Mouse (Mus musculus): Measurements from ENCODE around the gene 4930572O03Rik. TPM values are rescaled to one million over a fixed set of nuclear protein-coding genes. Genes with fewer than 3 reads are reported as not detected.
"Not testable (repeated sequence)": the region's sequence is repeated elsewhere in the genome, so short reads cannot be mapped to it uniquely, and the experiment has no call there.

Gene 4930572O03Rik
- polyA plus RNA-seq (2014; fragmentation: Nextera tagmentation; extraction: Ambion mirVana): not detected in 2 replicates

- H3K4me2 ChIP-seq; H3K9ac ChIP-seq (ENCODE audit: low read length); H3K4me3 ChIP-seq (ENCODE audit: low read depth, low read length); H3K4me1 ChIP-seq (ENCODE audit: control insufficient read depth, insufficient read depth, low read length); H3K9me3 ChIP-seq (ENCODE audit: control insufficient read depth, low read length); H3K27ac ChIP-seq (ENCODE audit: low read depth, low read length); H3K27me3 ChIP-seq (ENCODE audit: control insufficient read depth, insufficient read depth, low read length); ATAC-seq (ENCODE audit: low FRiP score); H3K36me3 ChIP-seq (ENCODE audit: control insufficient read depth, insufficient read depth, low read length): not testable (repeated sequence)
- WGBS: 74% methylated on average over 1 of the region's 1 CpGs
- DNase-seq (ENCODE audit: low spot score, missing footprints): peak; percentile 1
These were observed at the start of gene 4930572O03Rik for GRCm38 (mm10) chr5:15656959-15657358. Gene 4930572O03Rik, minus strand, starts transcription at chr5:15657059.

GRCm38 (mm10) chr5:15702891-15703290 is 46.0 kb upstream of the 4930572O03Rik start:
- not testable (repeated sequence) for H3K27ac ChIP-seq (ENCODE audit: low read depth, low read length); H3K4me1 ChIP-seq (ENCODE audit: control insufficient read depth, insufficient read depth, low read length); H3K9ac ChIP-seq (ENCODE audit: low read length); ATAC-seq (ENCODE audit: low FRiP score); H3K9me3 ChIP-seq (ENCODE audit: control insufficient read depth, low read length); H3K36me3 ChIP-seq (ENCODE audit: control insufficient read depth, insufficient read depth, low read length); H3K4me3 ChIP-seq (ENCODE audit: low read depth, low read length); H3K27me3 ChIP-seq (ENCODE audit: control insufficient read depth, insufficient read depth, low read length); H3K4me2 ChIP-seq
- WGBS: 22% methylated on average over 5 of the region's 5 CpGs
- peak; percentile 88 for DNase-seq (ENCODE audit: low spot score, missing footprints)

- H3K36me3 ChIP-seq (ENCODE audit: control insufficient read depth, insufficient read depth, low read length); H3K27me3 ChIP-seq (ENCODE audit: control insufficient read depth, insufficient read depth, low read length); H3K4me2 ChIP-seq; H3K4me1 ChIP-seq (ENCODE audit: control insufficient read depth, insufficient read depth, low read length); H3K9me3 ChIP-seq (ENCODE audit: control insufficient read depth, low read length); H3K9ac ChIP-seq (ENCODE audit: low read length); H3K4me3 ChIP-seq (ENCODE audit: low read depth, low read length); H3K27ac ChIP-seq (ENCODE audit: low read depth, low read length): not testable (repeated sequence)
- DNase-seq (ENCODE audit: low spot score, missing footprints): peak; percentile 54
- peak; percentile 52; the same call in 1 of the 2 replicates for ATAC-seq (ENCODE audit: low FRiP score)
- 46% methylated on average over 2 of the region's 2 CpGs for WGBS
These were observed 40.9 kb upstream of the 4930572O03Rik start for GRCm38 (mm10) chr5:15697719-15698118.

- H3K9ac ChIP-seq (ENCODE audit: low read length); H3K36me3 ChIP-seq (ENCODE audit: control insufficient read depth, insufficient read depth, low read length); H3K27me3 ChIP-seq (ENCODE audit: control insufficient read depth, insufficient read depth, low read length); H3K9me3 ChIP-seq (ENCODE audit: control insufficient read depth, low read length); ATAC-seq (ENCODE audit: low FRiP score); H3K27ac ChIP-seq (ENCODE audit: low read depth, low read length); H3K4me1 ChIP-seq (ENCODE audit: control insufficient read depth, insufficient read depth, low read length); H3K4me3 ChIP-seq (ENCODE audit: low read depth, low read length); H3K4me2 ChIP-seq: not testable (repeated sequence)
- peak; percentile 65 for DNase-seq (ENCODE audit: low spot score, missing footprints)
- 86% methylated on average over 4 of the region's 4 CpGs for WGBS
These were observed 35.0 kb upstream of the 4930572O03Rik start for GRCm38 (mm10) chr5:15691849-15692248.

- not testable (repeated sequence) for H3K9ac ChIP-seq (ENCODE audit: low read length); H3K27me3 ChIP-seq (ENCODE audit: control insufficient read depth, insufficient read depth, low read length); H3K4me3 ChIP-seq (ENCODE audit: low read depth, low read length); H3K27ac ChIP-seq (ENCODE audit: low read depth, low read length); H3K36me3 ChIP-seq (ENCODE audit: control insufficient read depth, insufficient read depth, low read length); H3K4me2 ChIP-seq; H3K4me1 ChIP-seq (ENCODE audit: control insufficient read depth, insufficient read depth, low read length)
- peak; percentile 86 for DNase-seq (ENCODE audit: low spot score, missing footprints)
- peaks cover 11% of the 10 kb centered on the region for H3K9me3 ChIP-seq (ENCODE audit: control insufficient read depth, low read length)
- peak; percentile 28; the same call in 1 of the 2 replicates for ATAC-seq (ENCODE audit: low FRiP score)
- 74% methylated on average over 4 of the region's 4 CpGs for WGBS
These were observed 34.0 kb upstream of the 4930572O03Rik start for GRCm38 (mm10) chr5:15690822-15691221.

GRCm38 (mm10) chr5:15689659-15690213 is 32.9 kb upstream of the 4930572O03Rik start:
- peak; percentile 89 for ATAC-seq (ENCODE audit: low FRiP score)
- H3K4me1 ChIP-seq (ENCODE audit: control insufficient read depth, insufficient read depth, low read length); H3K27me3 ChIP-seq (ENCODE audit: control insufficient read depth, insufficient read depth, low read length); H3K4me3 ChIP-seq (ENCODE audit: low read depth, low read length); H3K36me3 ChIP-seq (ENCODE audit: control insufficient read depth, insufficient read depth, low read length); H3K9ac ChIP-seq (ENCODE audit: low read length); H3K4me2 ChIP-seq; H3K27ac ChIP-seq (ENCODE audit: low read depth, low read length): not testable (repeated sequence)
- WGBS: 75% methylated on average over 6 of the region's 6 CpGs
- DNase-seq (ENCODE audit: low spot score, missing footprints): peak; percentile 75
- H3K9me3 ChIP-seq (ENCODE audit: control insufficient read depth, low read length): peaks cover 13% of the 10 kb centered on the region

GRCm38 (mm10) chr5:15688874-15689658 is 32.2 kb upstream of the 4930572O03Rik start:
- H3K27ac ChIP-seq (ENCODE audit: low read depth, low read length); H3K9ac ChIP-seq (ENCODE audit: low read length); H3K27me3 ChIP-seq (ENCODE audit: control insufficient read depth, insufficient read depth, low read length); H3K4me1 ChIP-seq (ENCODE audit: control insufficient read depth, insufficient read depth, low read length); H3K4me3 ChIP-seq (ENCODE audit: low read depth, low read length); H3K36me3 ChIP-seq (ENCODE audit: control insufficient read depth, insufficient read depth, low read length); H3K4me2 ChIP-seq: not testable (repeated sequence)
- WGBS: 58% methylated on average over 4 of the region's 4 CpGs
- ATAC-seq (ENCODE audit: low FRiP score) (peak; percentile 81), DNase-seq (ENCODE audit: low spot score, missing footprints) (peak; percentile 53)
- peaks cover 13% of the 10 kb centered on the region for H3K9me3 ChIP-seq (ENCODE audit: control insufficient read depth, low read length)

- H3K9me3 ChIP-seq (ENCODE audit: control insufficient read depth, low read length): peaks cover 10% of the 10 kb centered on the region
- not testable (repeated sequence) for H3K27ac ChIP-seq (ENCODE audit: low read depth, low read length); DNase-seq (ENCODE audit: low spot score, missing footprints); H3K9ac ChIP-seq (ENCODE audit: low read length); H3K4me3 ChIP-seq (ENCODE audit: low read depth, low read length); H3K36me3 ChIP-seq (ENCODE audit: control insufficient read depth, insufficient read depth, low read length); H3K4me2 ChIP-seq; H3K27me3 ChIP-seq (ENCODE audit: control insufficient read depth, insufficient read depth, low read length); H3K4me1 ChIP-seq (ENCODE audit: control insufficient read depth, insufficient read depth, low read length)
- 82% methylated on average over 7 of the region's 10 CpGs for WGBS
- peak; percentile 87 for ATAC-seq (ENCODE audit: low FRiP score)
These were observed 24.6 kb upstream of the 4930572O03Rik start for GRCm38 (mm10) chr5:15681301-15682035.

Data from midbrain, embryonic 11.5 days (tissue).